Mouse (Mus musculus): ENCODE data around the gene Exosc9. TPM values are rescaled to one million over a fixed set of nuclear protein-coding genes. Genes with fewer than 3 reads are reported as not detected.
"Not testable (repeated sequence)": the region's sequence is repeated elsewhere in the genome, so short reads cannot be mapped to it uniquely, and the experiment has no call there.

Exosc9 gene
- polyA plus RNA-seq, 1 experiment, result 0.24 TPM

DNA sequence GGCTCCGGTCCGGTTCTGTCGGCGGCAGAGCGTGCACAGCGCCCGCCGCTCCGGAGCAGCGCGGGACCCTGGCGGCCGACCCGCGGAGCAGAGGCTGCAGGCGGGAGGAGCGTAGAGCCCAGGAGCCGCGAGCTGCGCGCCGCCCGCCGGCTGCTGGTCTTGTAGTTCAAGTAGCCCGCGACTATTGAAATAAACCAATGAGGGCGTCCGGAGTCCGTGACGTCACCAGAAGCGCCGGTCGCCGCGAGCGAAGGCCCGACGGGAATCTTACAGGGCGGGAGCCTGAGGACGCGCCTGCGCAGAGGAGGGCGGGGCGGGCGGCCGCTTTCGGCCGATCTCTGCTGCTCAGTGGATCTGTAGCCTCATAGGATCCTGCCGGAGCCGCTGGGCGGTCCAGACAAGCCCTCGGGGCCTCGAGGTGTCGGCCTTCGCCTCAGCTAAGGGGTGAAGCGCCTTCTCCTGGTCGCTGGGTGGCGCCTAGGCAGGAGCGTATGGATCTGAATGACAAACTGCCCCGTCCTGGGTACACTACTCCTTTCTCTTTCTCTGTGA is 19.5 kb downstream of the Exosc9 start, which contains the start of gene Ccna2:
Gene Ccna2 (minus strand): TSS at position 324 of the 552 bp plus-strand sequence.
- Histone ChIP-seq H3K4me3 (replicated peaks) (peak within 1 kb of the TSS; percentile 100), H3K4me1 (ENCODE audit: control insufficient read depth) (peaks cover 33% of the 10 kb centered on the region), H3K27me3 (ENCODE audit: control insufficient read depth) (0 out of 2 replicates have a peak, but pooled peaks cover 2% of the 10 kb centered on the region), H3K9me3 (ENCODE audit: control insufficient read depth, low read length) (no peaks in the 10 kb centered on the region), H3K36me3 (ENCODE audit: control insufficient read depth) (peaks cover 45% of the 10 kb centered on the region)
- TF ChIP-seq GATA1 (IDR thresholded peaks at IDR 0.05; ENCODE audit: low read length), result no peak
- no peak for TF ChIP-seq TAL1 (IDR thresholded peaks at IDR 0.05; ENCODE audit: low read length)

- Histone ChIP-seq H3K36me3 (ENCODE audit: control insufficient read depth) (no peaks in the 10 kb centered on the region), H3K4me1 (ENCODE audit: control insufficient read depth) (no peaks in the 10 kb centered on the region), H3K4me3 (replicated peaks) (no peak overlapping the region), H3K9me3 (ENCODE audit: control insufficient read depth, low read length) (no peaks in the 10 kb centered on the region), H3K27me3 (ENCODE audit: control insufficient read depth) (no peaks in the 10 kb centered on the region)
- TF ChIP-seq GATA1 (IDR thresholded peaks at IDR 0.05; ENCODE audit: low read length), result no peak
- TF ChIP-seq TAL1 (IDR thresholded peaks at IDR 0.05; ENCODE audit: low read length), result no peak
Observed at GRCm38 (mm10) chr3:36598811-36599210, 46.4 kb downstream of the Exosc9 start.

GRCm38 (mm10) chr3:36599773-36600172 is 47.4 kb downstream of the Exosc9 start:
- not testable (repeated sequence) for H3K27me3 ChIP-seq (ENCODE audit: control insufficient read depth); H3K9me3 ChIP-seq (ENCODE audit: control insufficient read depth, low read length); H3K36me3 ChIP-seq (ENCODE audit: control insufficient read depth); H3K4me3 ChIP-seq (replicated peaks); H3K4me1 ChIP-seq (ENCODE audit: control insufficient read depth)

- Histone ChIP-seq H3K4me3 (replicated peaks) (peak overlapping the region; percentile 34), H3K27me3 (ENCODE audit: control insufficient read depth) (no peaks in the 10 kb centered on the region), H3K4me1 (ENCODE audit: control insufficient read depth) (peaks cover 17% of the 10 kb centered on the region), H3K36me3 (ENCODE audit: control insufficient read depth) (no peaks in the 10 kb centered on the region), H3K9me3 (ENCODE audit: control insufficient read depth, low read length) (no peaks in the 10 kb centered on the region)
- no peak for TF ChIP-seq GATA1 (IDR thresholded peaks at IDR 0.05; ENCODE audit: low read length)
- no peak for TF ChIP-seq TAL1 (IDR thresholded peaks at IDR 0.05; ENCODE audit: low read length)
Observed at GRCm38 (mm10) chr3:36605894-36606783, 53.7 kb downstream of the Exosc9 start.

- H3K27me3 ChIP-seq (ENCODE audit: control insufficient read depth), result no peaks in the 10 kb centered on the region
- no peaks in the 10 kb centered on the region for H3K9me3 ChIP-seq (ENCODE audit: control insufficient read depth, low read length)
- peaks cover 15% of the 10 kb centered on the region for H3K4me1 ChIP-seq (ENCODE audit: control insufficient read depth)
- peak overlapping the region; percentile 73 for H3K4me3 ChIP-seq (replicated peaks)
- TF ChIP-seq GATA1 (IDR thresholded peaks at IDR 0.05; ENCODE audit: low read length) (no peak), TAL1 (IDR thresholded peaks at IDR 0.05; ENCODE audit: low read length) (no peak)
- H3K36me3 ChIP-seq (ENCODE audit: control insufficient read depth), result no peaks in the 10 kb centered on the region
Observed at GRCm38 (mm10) chr3:36612687-36613086, 60.3 kb downstream of the Exosc9 start.

GRCm38 (mm10) chr3:36613202-36613907 is 60.9 kb downstream of the Exosc9 start, which contains the start of gene Bbs7:
Bbs7 (minus strand) TSS chr3:36613477.
- Histone ChIP-seq H3K4me1 (ENCODE audit: control insufficient read depth) (peaks cover 15% of the 10 kb centered on the region), H3K4me3 (replicated peaks) (peak within 1 kb of the TSS; percentile 73), H3K36me3 (ENCODE audit: control insufficient read depth) (no peaks in the 10 kb centered on the region), H3K27me3 (ENCODE audit: control insufficient read depth) (no peaks in the 10 kb centered on the region), H3K9me3 (ENCODE audit: control insufficient read depth, low read length) (no peaks in the 10 kb centered on the region)
- TF ChIP-seq TAL1 (IDR thresholded peaks at IDR 0.05; ENCODE audit: low read length) (no peak), GATA1 (IDR thresholded peaks at IDR 0.05; ENCODE audit: low read length) (no peak)

GRCm38 (mm10) chr3:36613908-36614255 is 61.5 kb downstream of the Exosc9 start:
- TF ChIP-seq GATA1 (IDR thresholded peaks at IDR 0.05; ENCODE audit: low read length) (no peak), TAL1 (IDR thresholded peaks at IDR 0.05; ENCODE audit: low read length) (no peak)
- H3K9me3 ChIP-seq (ENCODE audit: control insufficient read depth, low read length), result no peaks in the 10 kb centered on the region
- no peak overlapping the region for H3K4me3 ChIP-seq (replicated peaks)
- no peaks in the 10 kb centered on the region for H3K36me3 ChIP-seq (ENCODE audit: control insufficient read depth)
- H3K27me3 ChIP-seq (ENCODE audit: control insufficient read depth), result no peaks in the 10 kb centered on the region
- peaks cover 15% of the 10 kb centered on the region for H3K4me1 ChIP-seq (ENCODE audit: control insufficient read depth)

Other genes starting within 250 kb of the Exosc9 start
- gene Anxa5, start 76.7 kb upstream of the Exosc9 start, polyA plus RNA-seq (2012), result 0.43 and 0.68 TPM in 2 replicates
- not detected in 2 replicates for gene 1810062G17Rik, start 76.7 kb upstream of the Exosc9 start, polyA plus RNA-seq (2012)
- not detected in 2 replicates for gene Gm11549, start 30.8 kb upstream of the Exosc9 start, polyA plus RNA-seq (2012)
- 32.0 and 52.0 TPM in 2 replicates for gene Ccna2, start 19.5 kb downstream of the Exosc9 start, polyA plus RNA-seq (2012)
- gene Bbs7, start 60.9 kb downstream of the Exosc9 start, polyA plus RNA-seq (2012), result 0.04 and 0.06 TPM in 2 replicates
- gene Trpc3, start 137.6 kb downstream of the Exosc9 start, polyA plus RNA-seq (2012), result not detected in 2 replicates

Measured in erythroblast, embryonic 14.5 days (primary cell).